Mouse (Mus musculus) frontal cortex, postnatal 25 days (tissue): ENCODE data around the gene Mzf1.

Experiments
- DNase-seq, 2 experiments: peaks; one replicate each; pipeline ENCODE4 v3.0.0; 2022; ENCODE audit warnings: low spot score in 2 of 2

Mzf1 gene

GRCm38 (mm10) chr7:13003380-13003779 is 51.2 kb downstream of the Mzf1 start:
- DNase-seq, result no peak

- no peak for DNase-seq
These were observed 53.0 kb downstream of the Mzf1 start for GRCm38 (mm10) chr7:13001584-13001983.

DNA sequence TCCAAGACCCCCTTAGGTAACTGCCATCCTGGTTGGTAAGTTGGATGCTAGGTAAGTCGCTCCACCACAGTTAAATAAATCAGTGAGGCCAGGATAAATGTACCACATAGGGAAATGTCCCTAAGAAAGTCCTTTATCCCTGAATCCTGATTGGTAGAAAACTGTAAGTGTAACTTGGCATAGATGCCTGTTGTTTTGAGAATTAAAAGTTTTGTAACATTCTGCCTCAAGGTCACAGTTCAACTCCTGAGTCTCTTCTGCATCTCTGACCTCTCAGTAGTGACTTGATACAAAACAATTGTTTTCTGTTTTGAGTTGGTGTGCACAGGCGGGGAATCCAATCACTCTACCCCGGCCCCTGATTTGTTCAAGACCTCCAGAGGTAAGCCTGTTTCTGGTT is 55.7 kb downstream of the Mzf1 start, which contains the start of gene Trim28:
Gene Trim28 (plus strand): TSS at position 264 of the 400 bp plus-strand sequence.
- DNase-seq, result no peak

- DNase-seq, result no peak
These were observed 56.5 kb downstream of the Mzf1 start, which contains the start of gene Slc27a5 for GRCm38 (mm10) chr7:12998053-12998452. TSS of gene Slc27a5 (minus strand) at chr7:12998192.

DNA sequence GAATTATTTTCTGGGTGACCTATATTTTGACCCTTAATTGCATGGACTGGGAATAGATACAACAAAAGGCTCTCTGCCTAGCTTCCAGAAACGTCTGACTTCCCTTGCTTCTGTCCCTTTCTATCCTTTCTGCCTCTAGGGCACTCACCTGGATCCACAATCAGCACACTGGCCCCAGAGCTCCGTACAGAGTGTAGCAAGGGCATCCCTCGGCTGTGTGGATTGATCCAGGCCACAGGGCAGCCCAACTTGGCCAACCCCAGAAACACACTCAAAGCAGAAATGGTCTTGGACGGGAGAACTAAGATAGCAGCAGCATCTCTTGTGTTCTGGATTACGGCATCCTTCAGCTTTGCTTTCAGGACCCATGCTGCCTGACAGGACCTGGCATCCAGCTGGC is 57.3 kb downstream of the Mzf1 start:
- DNase-seq, result no peak

GRCm38 (mm10) chr7:12995862-12996261 is 58.7 kb downstream of the Mzf1 start:
- no peak for DNase-seq

GRCm38 (mm10) chr7:12993148-12993547 is 61.4 kb downstream of the Mzf1 start:
- no peak for DNase-seq
